Mouse (Mus musculus) midbrain, embryonic 12.5 days (tissue): Measurements from ENCODE around the gene Pih1d1. TPM values are rescaled to one million over a fixed set of nuclear protein-coding genes. Genes with fewer than 3 reads are reported as not detected.
A peak's percentile ranks its signal among the peaks of the same experiment; 100 is the strongest.
"Not testable (repeated sequence)": the region's sequence is repeated elsewhere in the genome, so short reads cannot be mapped to it uniquely, and the experiment has no call there.

Experiments
- ATAC-seq: fragments of 200-750 bp; cut with Nextera tagmentation; 2 replicates; pipeline ENCODE4 v1.8.0; 2017; ENCODE audit warnings: low read depth, moderate TSS enrichment, moderate library complexity; ENCODE audit not compliant: low FRiP score
- H3K27ac ChIP-seq: fragments of 300-500 bp; sonication (generic); replicated peaks from 2 replicates; pipeline ENCODE4 v1.5.1; 2016; ENCODE audit warnings: mild to moderate bottlenecking
- H3K27me3 ChIP-seq: fragments of 300-500 bp; sonication (generic); 2 replicates; pipeline ENCODE4 v1.6.1; 2016; ENCODE audit warnings: mild to moderate bottlenecking
- H3K36me3 ChIP-seq: fragments of 300-500 bp; sonication (generic); 2 replicates; pipeline ENCODE4 v1.6.1; 2016
- H3K4me1 ChIP-seq: fragments of 300-500 bp; sonication (generic); 2 replicates; pipeline ENCODE4 v1.6.1; 2016
- H3K4me2 ChIP-seq: fragments of 300-500 bp; sonication (generic); replicated peaks from 2 replicates; pipeline ENCODE4 v1.6.1; 2016; ENCODE audit warnings: mild to moderate bottlenecking, moderate library complexity
- H3K4me3 ChIP-seq: fragments of 300-500 bp; sonication (generic); 2 replicates; pipeline ENCODE4 v1.5.1; 2016; ENCODE audit warnings: mild to moderate bottlenecking
- H3K9ac ChIP-seq: fragments of 300-500 bp; sonication (generic); replicated peaks from 2 replicates; pipeline ENCODE4 v1.6.1; 2016; ENCODE audit warnings: mild to moderate bottlenecking, moderate library complexity
- H3K9me3 ChIP-seq: fragments of 300-500 bp; sonication (generic); 2 replicates; pipeline ENCODE4 v1.6.1; 2016; ENCODE audit warnings: mild to moderate bottlenecking
- WGBS: fragments of 180-500 bp; shearing (Covaris S2); methylation state at CpG from one replicate; pipeline ENCODE4 v1.1.7; 2016; 5-methylcytosine and 5-hydroxymethylcytosine counted together
- polyA plus RNA-seq: library from polyadenylated mRNA; unstranded; fragments of >200 nt; fragmentation: Nextera tagmentation; extraction: Ambion mirVana; gene quantifications from 2 replicates; pipeline ENCODE4 v1.2.1, GENCODE M21; 2016

Pih1d1 gene
- polyA plus RNA-seq, result 92.3 and 103 TPM in 2 replicates

DNA sequence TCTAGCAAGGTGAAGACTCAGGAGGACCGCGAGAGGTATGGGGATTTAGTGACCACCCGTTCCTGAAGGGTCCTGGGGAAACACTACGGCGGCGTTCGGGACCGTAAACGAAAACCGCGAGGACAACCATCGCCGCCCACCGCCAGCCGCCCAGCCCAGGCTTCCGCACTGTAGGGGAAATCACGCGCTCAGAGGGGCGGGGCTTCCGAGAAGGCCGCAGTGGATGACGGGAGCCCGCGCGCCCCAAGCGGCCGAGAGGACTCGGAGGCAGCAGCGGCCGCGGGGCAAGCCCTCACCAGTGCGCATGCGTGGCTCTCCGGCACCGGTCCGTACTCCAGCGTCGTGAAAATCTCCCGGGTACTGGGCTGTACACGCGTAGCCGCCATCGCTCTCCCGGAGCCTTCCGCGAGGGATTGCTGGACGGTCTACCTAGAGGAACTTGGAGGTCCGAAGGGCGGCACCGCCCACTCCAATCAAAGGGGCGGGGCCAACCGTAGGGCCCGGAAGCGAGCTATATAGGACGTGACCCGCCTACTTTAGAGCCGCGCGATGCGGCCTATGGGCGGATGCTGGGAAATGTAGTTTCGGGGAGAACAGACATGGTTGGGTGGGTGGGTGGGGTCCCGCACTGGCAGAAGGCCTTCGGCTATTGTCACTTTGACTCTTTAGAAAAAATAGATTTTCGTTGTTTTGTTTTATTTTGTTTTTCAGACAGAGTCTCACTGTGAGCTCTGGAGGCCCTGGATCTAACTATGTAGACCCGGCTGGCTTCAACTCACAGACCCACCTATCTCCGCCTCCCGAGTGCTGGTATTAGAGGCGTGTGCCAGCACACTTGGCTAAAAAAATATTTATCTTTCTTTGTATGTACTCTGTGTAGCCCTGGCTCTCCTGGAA, at the start of gene Pih1d1, which contains the start of gene Aldh16a1:
TSS of gene Pih1d1 (plus strand) at position 208 of the 897 bp plus-strand sequence.
TSS of gene Aldh16a1 (minus strand) at position 489 of the 897 bp plus-strand sequence.
- Histone ChIP-seq H3K9me3 (no peaks in the 10 kb centered on the region), H3K36me3 (peaks cover 16% of the 10 kb centered on the region), H3K27ac (peak within 1 kb of the TSS; percentile 93), H3K4me2 (peak within 1 kb of the TSS; percentile 78), H3K4me3 (peak within 1 kb of the TSS; percentile 69), H3K27me3 (no peaks in the 10 kb centered on the region), H3K9ac (peak within 1 kb of the TSS; percentile 86), H3K4me1 (peaks cover 22% of the 10 kb centered on the region)
- peak; percentile 94 for ATAC-seq
- WGBS, result 5% methylated on average over 69 of the region's 69 CpGs

DNA sequence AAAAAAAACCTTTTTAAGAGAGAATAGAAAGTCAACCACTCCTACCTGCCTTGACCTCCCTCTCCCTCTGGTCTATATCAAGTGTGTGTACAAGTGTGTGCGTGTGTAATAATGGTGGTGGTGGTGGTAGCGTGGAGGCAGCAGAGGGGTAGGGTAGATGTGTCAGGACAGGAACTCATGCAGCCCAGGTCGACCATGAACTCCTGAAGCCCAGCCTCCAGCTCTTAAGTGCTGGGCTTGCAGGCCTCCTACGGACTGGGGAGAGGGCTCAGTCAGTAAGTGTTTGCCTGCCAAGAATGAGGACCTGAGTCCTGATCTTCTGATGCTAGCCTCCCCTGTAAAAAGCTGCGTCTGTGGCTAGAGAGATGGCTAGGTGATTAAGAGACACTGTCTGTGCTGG, 49.2 kb upstream of the Pih1d1 start:
- no peak overlapping the region for H3K27ac ChIP-seq
- ATAC-seq, result no peak
- no peaks in the 10 kb centered on the region for H3K9me3 ChIP-seq
- peaks cover 6% of the 10 kb centered on the region; the same call in 1 of the 2 replicates for H3K4me1 ChIP-seq
- H3K27me3 ChIP-seq, result no peaks in the 10 kb centered on the region
- H3K4me3 ChIP-seq, result no peak overlapping the region
- 80% methylated on average over 5 of the region's 5 CpGs for WGBS
- H3K36me3 ChIP-seq, result no peaks in the 10 kb centered on the region
- H3K4me2 ChIP-seq, result no peak overlapping the region
- H3K9ac ChIP-seq, result no peak overlapping the region

DNA sequence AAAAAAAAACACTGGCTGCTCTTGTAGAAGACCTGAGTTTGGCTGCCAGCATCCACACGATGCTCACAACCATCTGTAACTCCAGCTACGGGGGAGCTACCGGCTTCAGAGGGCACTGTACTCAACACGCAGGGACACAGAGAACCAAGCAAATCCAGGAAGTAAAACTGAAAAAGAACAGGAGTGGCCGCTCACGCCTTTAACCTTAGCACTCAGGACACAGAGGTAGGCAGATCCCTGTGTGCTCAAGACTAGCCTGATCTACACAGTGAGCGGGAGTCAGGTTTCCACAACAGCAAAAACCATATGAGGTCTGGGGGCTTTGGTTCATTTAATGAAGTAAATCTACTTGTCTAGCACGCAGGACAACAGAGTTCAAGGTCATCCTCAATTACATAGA, 48.6 kb upstream of the Pih1d1 start:
- WGBS, result 82% methylated on average over 8 of the region's 8 CpGs
- no peaks in the 10 kb centered on the region for H3K27me3 ChIP-seq

DNA sequence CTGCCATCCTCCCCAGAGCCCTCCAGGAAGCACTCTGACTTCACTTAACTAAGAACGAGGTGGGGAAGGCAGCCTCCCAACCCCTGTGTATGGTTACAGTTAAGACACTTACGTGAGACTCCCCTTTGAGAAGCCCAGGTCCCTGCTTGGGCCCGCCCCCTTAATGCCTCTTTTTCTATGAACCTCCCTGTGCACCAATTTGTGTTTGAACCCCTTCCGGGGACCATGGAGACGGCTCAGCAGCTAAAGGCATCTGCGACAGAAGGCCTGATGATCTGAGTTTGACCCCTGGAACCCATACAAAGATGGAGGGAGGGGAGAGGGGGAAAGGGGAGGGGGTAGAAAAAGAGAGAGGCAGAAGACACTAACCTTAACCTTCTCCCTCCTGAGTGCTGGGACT, 47.7 kb upstream of the Pih1d1 start:
- WGBS, result 12% methylated on average over 6 of the region's 6 CpGs
- Histone ChIP-seq H3K27me3 (no peaks in the 10 kb centered on the region), H3K9ac (no peak overlapping the region), H3K4me2 (no peak overlapping the region), H3K36me3 (no peaks in the 10 kb centered on the region), H3K4me3 (no peak overlapping the region), H3K27ac (no peak overlapping the region), H3K4me1 (peaks cover 6% of the 10 kb centered on the region; the same call in 1 of the 2 replicates), H3K9me3 (no peaks in the 10 kb centered on the region)
- no peak for ATAC-seq

More for the DNA sequence above, 48.6 kb upstream of the Pih1d1 start:
- Histone ChIP-seq H3K9me3 (no peaks in the 10 kb centered on the region), H3K9ac (no peak overlapping the region), H3K4me2 (no peak overlapping the region), H3K4me3 (no peak overlapping the region), H3K36me3 (no peaks in the 10 kb centered on the region), H3K27ac (no peak overlapping the region), H3K4me1 (peaks cover 6% of the 10 kb centered on the region; the same call in 1 of the 2 replicates)
- no peak for ATAC-seq

DNA sequence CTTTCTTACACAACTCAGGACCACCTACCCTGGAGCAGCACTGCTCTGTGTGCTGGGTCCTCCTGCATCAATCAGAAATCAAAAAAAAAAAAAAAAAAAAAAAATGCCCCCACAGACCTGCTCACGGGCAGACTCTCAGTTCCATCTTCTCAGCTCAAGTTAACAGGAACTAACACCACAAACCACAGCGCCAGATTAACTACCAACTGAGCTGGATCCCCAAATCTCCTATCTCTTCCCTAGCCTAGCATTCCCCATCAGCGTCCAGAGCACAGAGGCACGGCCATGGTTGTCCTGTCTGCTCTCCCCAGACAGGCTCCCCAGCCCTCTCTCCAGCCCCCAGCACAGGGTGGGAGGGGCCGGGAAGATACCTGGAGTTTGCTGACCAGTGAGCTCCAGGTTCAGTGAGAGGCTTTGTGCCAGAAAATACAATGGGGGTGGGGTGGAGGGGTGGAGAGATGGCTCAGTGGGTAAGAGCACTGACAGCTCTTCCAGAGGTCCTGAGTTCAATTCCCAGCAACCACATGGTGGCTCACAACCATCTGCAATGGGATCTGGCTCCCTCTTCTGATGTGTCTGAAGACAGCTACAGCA, 47.0 kb upstream of the Pih1d1 start:
- Histone ChIP-seq H3K9me3 (no peaks in the 10 kb centered on the region), H3K4me2 (no peak overlapping the region), H3K27me3 (no peaks in the 10 kb centered on the region), H3K9ac (no peak overlapping the region), H3K27ac (no peak overlapping the region), H3K4me1 (peaks cover 6% of the 10 kb centered on the region; the same call in 1 of the 2 replicates), H3K36me3 (no peaks in the 10 kb centered on the region), H3K4me3 (no peak overlapping the region)
- 46% methylated on average over 5 of the region's 5 CpGs for WGBS
- ATAC-seq, result no peak

DNA sequence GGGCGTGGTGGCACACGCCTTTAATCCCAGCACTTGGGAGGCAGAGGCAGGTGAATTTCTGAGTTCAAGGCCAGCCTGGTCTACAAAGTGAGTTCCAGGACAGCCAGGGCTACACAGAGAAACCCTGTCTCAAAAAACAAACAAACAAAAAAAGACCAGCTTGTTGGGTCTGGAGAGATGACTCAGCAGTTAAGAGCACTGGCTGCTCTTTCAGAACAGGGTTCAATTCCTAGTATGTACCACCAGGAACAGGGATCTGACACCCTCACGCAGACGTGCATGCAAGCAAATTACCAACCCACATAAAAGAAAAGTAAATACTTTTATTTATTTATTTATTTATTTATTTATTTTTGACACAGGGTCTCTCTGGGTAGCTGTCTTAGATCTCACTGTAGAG, 44.0 kb upstream of the Pih1d1 start:
- H3K4me3 ChIP-seq, H3K27ac ChIP-seq, H3K9ac ChIP-seq, ATAC-seq, H3K4me1 ChIP-seq, H3K9me3 ChIP-seq, H3K27me3 ChIP-seq, H3K36me3 ChIP-seq, H3K4me2 ChIP-seq: not testable (repeated sequence)
- WGBS, result 91% methylated on average over 4 of the region's 4 CpGs

DNA sequence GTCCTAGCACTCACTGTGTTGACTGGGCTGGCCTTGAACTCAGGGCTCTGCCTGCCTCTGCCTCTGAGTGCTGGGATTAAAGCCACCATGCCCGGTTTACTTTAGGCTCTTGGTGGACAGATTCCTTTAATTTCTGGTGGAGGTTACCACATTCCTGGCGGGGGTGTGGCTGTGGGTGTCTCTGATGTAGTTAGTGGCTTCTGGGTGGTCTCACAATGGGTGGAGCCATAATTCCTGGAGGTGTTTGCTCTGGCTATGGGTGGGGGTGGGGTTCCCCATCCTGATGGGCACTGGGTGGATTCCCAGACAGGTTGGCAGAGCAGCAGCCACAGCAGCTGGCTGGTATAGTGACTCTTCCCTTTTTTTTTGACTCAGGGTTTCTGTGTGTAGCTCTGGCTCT, 42.2 kb upstream of the Pih1d1 start:
- ATAC-seq, result no peak
- no peaks in the 10 kb centered on the region for H3K36me3 ChIP-seq
- no peak overlapping the region for H3K4me2 ChIP-seq
- no peaks in the 10 kb centered on the region for H3K27me3 ChIP-seq
- no peaks in the 10 kb centered on the region for H3K4me1 ChIP-seq
- H3K27ac ChIP-seq, result no peak overlapping the region
- H3K4me3 ChIP-seq, result no peak overlapping the region
- no peaks in the 10 kb centered on the region for H3K9me3 ChIP-seq
- H3K9ac ChIP-seq, result no peak overlapping the region
- 67% methylated on average over 2 of the region's 2 CpGs for WGBS

DNA sequence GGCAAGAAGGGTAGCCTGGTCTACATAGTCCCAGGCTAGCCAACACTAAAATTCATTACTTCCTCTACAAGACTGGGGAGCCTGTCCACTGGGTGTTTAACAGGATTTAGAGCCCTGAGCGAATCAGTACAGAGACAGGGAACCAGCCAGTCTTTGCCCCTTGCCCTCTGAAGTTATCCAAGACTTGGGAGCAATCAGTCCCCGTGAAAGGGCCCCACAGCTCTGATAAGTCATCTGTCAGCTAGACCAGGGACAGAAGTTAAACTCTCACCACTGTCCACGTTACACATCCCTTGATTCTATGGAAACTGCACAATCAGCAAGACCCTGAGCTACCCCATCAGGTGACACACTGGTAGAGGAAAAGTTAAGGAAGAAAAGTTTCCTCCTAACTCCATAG, 41.6 kb upstream of the Pih1d1 start:
- no peak overlapping the region for H3K27ac ChIP-seq
- H3K9me3 ChIP-seq, result no peaks in the 10 kb centered on the region
- no peak overlapping the region for H3K9ac ChIP-seq
- ATAC-seq, result no peak
- 79% methylated on average over 3 of the region's 3 CpGs for WGBS
- H3K27me3 ChIP-seq, result no peaks in the 10 kb centered on the region
- no peaks in the 10 kb centered on the region for H3K4me1 ChIP-seq
- H3K4me2 ChIP-seq, result no peak overlapping the region
- H3K36me3 ChIP-seq, result 0 out of 2 replicates have a peak, but pooled peaks cover 1% of the 10 kb centered on the region
- H3K4me3 ChIP-seq, result no peak overlapping the region

DNA sequence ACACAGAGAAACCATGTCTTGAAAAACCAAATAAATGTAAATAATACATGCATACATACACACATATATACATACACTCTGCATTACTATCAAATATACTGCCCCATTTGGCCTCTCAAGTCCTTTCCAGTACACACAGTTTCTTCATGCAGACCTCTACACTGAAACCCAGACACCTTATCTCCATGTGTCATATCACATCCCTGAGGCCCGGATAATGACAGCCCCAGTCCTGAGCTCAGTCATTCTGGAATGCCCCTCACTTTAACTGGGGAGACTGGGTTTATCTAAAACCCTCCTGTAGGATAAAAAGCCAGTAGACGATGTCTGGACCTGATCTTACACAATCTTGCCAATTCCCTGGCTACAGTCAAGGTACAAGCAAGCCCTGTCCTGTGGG, 40.6 kb upstream of the Pih1d1 start:
- no peaks in the 10 kb centered on the region for H3K4me1 ChIP-seq
- no peak overlapping the region for H3K4me3 ChIP-seq
- H3K36me3 ChIP-seq, result 0 out of 2 replicates have a peak, but pooled peaks cover 10% of the 10 kb centered on the region
- no peaks in the 10 kb centered on the region for H3K27me3 ChIP-seq
- H3K27ac ChIP-seq, result no peak overlapping the region
- 88% methylated on average over 2 of the region's 2 CpGs for WGBS
- ATAC-seq, result no peak
- no peak overlapping the region for H3K4me2 ChIP-seq
- H3K9ac ChIP-seq, result no peak overlapping the region
- H3K9me3 ChIP-seq, result no peaks in the 10 kb centered on the region

DNA sequence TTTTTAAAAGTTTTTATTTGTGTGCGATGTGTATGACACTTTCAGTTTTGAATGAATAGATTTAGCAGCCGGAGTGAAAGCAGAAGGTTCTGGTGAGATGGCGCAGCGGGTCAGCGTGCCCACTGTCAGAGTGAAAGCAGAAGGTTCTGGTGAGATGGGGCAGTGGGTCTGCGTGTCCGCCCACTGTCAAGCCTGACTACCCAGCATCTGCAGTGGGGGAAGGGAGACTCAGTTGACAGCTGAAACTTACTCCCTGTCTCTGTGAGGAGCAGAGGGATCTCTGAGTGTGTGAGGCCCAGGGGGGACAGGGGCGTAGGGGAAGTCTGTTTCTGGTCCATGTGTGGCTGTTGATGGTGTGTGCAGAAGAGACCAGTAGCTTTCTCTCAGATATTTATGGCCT, 36.5 kb upstream of the Pih1d1 start:
- Histone ChIP-seq H3K36me3 (peaks cover 48% of the 10 kb centered on the region), H3K4me2 (no peak overlapping the region), H3K4me3 (no peak overlapping the region), H3K9ac (no peak overlapping the region), H3K4me1 (peaks cover 11% of the 10 kb centered on the region; the same call in 1 of the 2 replicates), H3K27me3 (no peaks in the 10 kb centered on the region), H3K9me3 (no peaks in the 10 kb centered on the region), H3K27ac (0 out of 2 replicates have a peak overlapping the region, but pooled peaks have one; percentile 1)
- no peak for ATAC-seq
- 78% methylated on average over 8 of the region's 8 CpGs for WGBS

DNA sequence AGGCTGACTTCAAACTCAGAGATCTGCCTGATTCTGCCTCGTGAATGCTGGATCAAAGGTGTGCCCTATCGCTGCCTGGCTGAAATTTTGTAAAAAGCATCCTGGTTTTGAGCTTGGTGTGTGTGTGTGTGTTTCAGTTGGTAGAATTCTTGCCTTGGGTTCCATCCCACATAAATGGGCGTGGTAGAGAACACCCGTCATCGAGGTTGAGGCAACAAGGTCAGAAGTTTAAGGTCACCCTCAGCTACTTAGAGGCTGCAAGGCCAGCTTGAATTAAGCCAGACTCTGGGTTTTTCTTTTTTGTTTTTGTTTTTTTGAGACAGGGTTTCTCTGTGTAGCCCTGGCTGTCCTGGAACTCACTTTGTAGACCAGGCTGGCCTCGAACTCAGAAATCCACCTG, 35.8 kb upstream of the Pih1d1 start:
- no peak overlapping the region for H3K9ac ChIP-seq
- 93% methylated on average over 6 of the region's 6 CpGs for WGBS
- ATAC-seq, result no peak
- no peaks in the 10 kb centered on the region for H3K27me3 ChIP-seq
- H3K4me3 ChIP-seq, result no peak overlapping the region
- no peak overlapping the region for H3K4me2 ChIP-seq
- no peaks in the 10 kb centered on the region for H3K9me3 ChIP-seq
- H3K27ac ChIP-seq, result 0 out of 2 replicates have a peak overlapping the region, but pooled peaks have one; percentile 1
- peaks cover 19% of the 10 kb centered on the region for H3K4me1 ChIP-seq
- peaks cover 54% of the 10 kb centered on the region for H3K36me3 ChIP-seq
